Mouse (Mus musculus) liver, adult 2 months (tissue): ENCODE data around the gene Zscan25. TPM values are rescaled to one million over a fixed set of nuclear protein-coding genes. Genes with fewer than 3 reads are reported as not detected.

Experiments
- DNase-seq: peaks from one replicate; pipeline ENCODE4 v3.0.0-alpha.2; 2011; ENCODE audit warnings: low read depth, low spot score; ENCODE audit errors: extremely low read depth
- H3K27ac ChIP-seq: fragments of 200-500 bp; replicated peaks from 2 replicates; pipeline ENCODE4 v1.5.1; 2012; ENCODE audit warnings: low read depth, mild to moderate bottlenecking, control low read depth, inconsistent platforms, low read length; ENCODE audit not compliant: insufficient read depth
- H3K27me3 ChIP-seq: fragments of 200-500 bp; 2 replicates; pipeline ENCODE4 v1.6.1; 2012; ENCODE audit warnings: mild to moderate bottlenecking, moderate library complexity, low read length, inconsistent platforms; ENCODE audit not compliant: control insufficient read depth, insufficient read depth
- H3K36me3 ChIP-seq: fragments of 200-500 bp; 2 replicates; pipeline ENCODE4 v1.6.1; 2012; ENCODE audit warnings: low read length, inconsistent platforms; ENCODE audit not compliant: control insufficient read depth, insufficient read depth
- H3K4me1 ChIP-seq: fragments of 200-500 bp; 2 replicates; pipeline ENCODE4 v1.6.1; 2011; ENCODE audit warnings: low read length; ENCODE audit not compliant: control insufficient read depth, insufficient read depth
- H3K4me3 ChIP-seq: fragments of 200-500 bp; 2 replicates; pipeline ENCODE4 v1.5.1; 2011; ENCODE audit warnings: low read depth, mild to moderate bottlenecking, control low read depth, low read length, moderate library complexity; ENCODE audit not compliant: insufficient read depth
- H3K79me2 ChIP-seq: fragments of 200-500 bp; 2 replicates; pipeline ENCODE4 v1.6.1; 2012; ENCODE audit warnings: inconsistent platforms, mild to moderate bottlenecking, low read length, moderate library complexity; ENCODE audit not compliant: control insufficient read depth, insufficient read depth
- H3K9ac ChIP-seq: fragments of 200-500 bp; 2 replicates; pipeline ENCODE4 v1.6.1; 2012; ENCODE audit warnings: low read depth, mild to moderate bottlenecking, control low read depth, inconsistent platforms, low read length
- CTCF ChIP-seq: fragments of 200-500 bp; IDR thresholded peaks from 2 replicates; pipeline ENCODE4 v1.5.1; 2011; ENCODE audit warnings: low read depth, low read length, control low read depth
- POLR2A ChIP-seq: fragments of 200-500 bp; IDR thresholded peaks from 2 replicates; pipeline ENCODE4 v1.6.1; 2011; ENCODE audit warnings: low read length, control low read depth; ENCODE audit not compliant: insufficient read depth; ENCODE audit errors: extremely low read depth
- WGBS: fragments of 180-500 bp; shearing (Covaris S2); methylation state at CpG from one replicate; pipeline ENCODE4 v1.1.7; 2018; 5-methylcytosine and 5-hydroxymethylcytosine counted together
- polyA plus RNA-seq: library from polyadenylated mRNA; depleted of rRNA; stranded (reverse); fragments of >200 nt; gene quantifications from 2 replicates; pipeline ENCODE4 v1.2.3, GENCODE M21; 2012; rRNA removed
- total RNA-seq: library from RNA; depleted of rRNA; stranded (reverse); fragments of >200 nt; gene quantifications from 2 replicates; pipeline ENCODE4 v1.2.3, GENCODE M21; 2014; rRNA removed

Gene Zscan25
- total RNA-seq: 3.0 and 3.5 TPM in 2 replicates
- 6.5 and 6.7 TPM in 2 replicates for polyA plus RNA-seq

- H3K4me1 ChIP-seq: no peaks in the 10 kb centered on the region
- peak within 1 kb of the TSS; percentile 84 for H3K27ac ChIP-seq
- H3K36me3 ChIP-seq: peaks cover 7% of the 10 kb centered on the region; the same call in 1 of the 2 replicates
- under 1% methylated on average over 50 of the region's 50 CpGs for WGBS
- DNase-seq: peak; percentile 88
- no peaks in the 10 kb centered on the region for H3K27me3 ChIP-seq
- H3K4me3 ChIP-seq: peak within 1 kb of the TSS; percentile 80
- no peak for TF ChIP-seq CTCF
- TF ChIP-seq POLR2A: peak; percentile 70
- H3K79me2 ChIP-seq: peaks cover 9% of the 10 kb centered on the region; the same call in 1 of the 2 replicates
- H3K9ac ChIP-seq: peak within 1 kb of the TSS; percentile 86
Measured at GRCm38 (mm10) chr5:145280371-145281143, at the start of gene Zscan25. Gene Zscan25, plus strand, starts transcription at chr5:145280500.

- Histone ChIP-seq H3K27me3 (no peaks in the 10 kb centered on the region), H3K27ac (peak overlapping the region; percentile 90), H3K79me2 (peaks cover 26% of the 10 kb centered on the region), H3K4me1 (peaks cover 16% of the 10 kb centered on the region), H3K4me3 (no peak overlapping the region; the same call in 1 of the 2 replicates), H3K36me3 (peaks cover 23% of the 10 kb centered on the region), H3K9ac (no peak overlapping the region)
- TF ChIP-seq POLR2A: no peak
- TF ChIP-seq CTCF: no peak
- DNase-seq: peak; percentile 76
- 40% methylated on average over 4 of the region's 4 CpGs for WGBS
Measured at GRCm38 (mm10) chr5:145230641-145231040, 49.7 kb upstream of the Zscan25 start.

- H3K79me2 ChIP-seq: peaks cover 26% of the 10 kb centered on the region
- DNase-seq: peak; percentile 91
- peaks cover 26% of the 10 kb centered on the region for H3K36me3 ChIP-seq
- H3K27ac ChIP-seq: peak within 1 kb of the TSS; percentile 90
- H3K9ac ChIP-seq: peak within 1 kb of the TSS; percentile 93
- peaks cover 12% of the 10 kb centered on the region for H3K4me1 ChIP-seq
- peak; percentile 92 for TF ChIP-seq POLR2A
- TF ChIP-seq CTCF: 0 out of 2 replicates have a peak, but pooled peaks have one; percentile 2
- H3K27me3 ChIP-seq: no peaks in the 10 kb centered on the region
- 1% methylated on average over 42 of the region's 42 CpGs for WGBS
- peak within 1 kb of the TSS; percentile 98 for H3K4me3 ChIP-seq
Measured at GRCm38 (mm10) chr5:145231367-145231871, 48.9 kb upstream of the Zscan25 start, which contains the start of gene Zfp655. Gene Zfp655, plus strand, starts transcription at chr5:145231715.

- H3K79me2 ChIP-seq: peaks cover 27% of the 10 kb centered on the region
- no peaks in the 10 kb centered on the region for H3K27me3 ChIP-seq
- peak overlapping the region; percentile 98 for H3K4me3 ChIP-seq
- peak overlapping the region; percentile 93 for H3K9ac ChIP-seq
- peak overlapping the region; percentile 87 for H3K27ac ChIP-seq
- peak; percentile 24 for DNase-seq
- H3K36me3 ChIP-seq: peaks cover 29% of the 10 kb centered on the region
- TF ChIP-seq POLR2A (no peak), CTCF (no peak)
- WGBS: under 1% methylated on average over 48 of the region's 49 CpGs
- peaks cover 9% of the 10 kb centered on the region for H3K4me1 ChIP-seq
Measured at GRCm38 (mm10) chr5:145231893-145232411, 48.3 kb upstream of the Zscan25 start.

GRCm38 (mm10) chr5:145234636-145235035 is 45.7 kb upstream of the Zscan25 start:
- no peak overlapping the region for H3K4me3 ChIP-seq
- no peak overlapping the region for H3K27ac ChIP-seq
- H3K27me3 ChIP-seq: no peaks in the 10 kb centered on the region
- H3K36me3 ChIP-seq: peaks cover 49% of the 10 kb centered on the region
- TF ChIP-seq CTCF (peak; percentile 56), POLR2A (no peak)
- peaks cover 33% of the 10 kb centered on the region for H3K79me2 ChIP-seq
- H3K9ac ChIP-seq: no peak overlapping the region
- DNase-seq: peak; percentile 36
- peaks cover 7% of the 10 kb centered on the region for H3K4me1 ChIP-seq
